Mouse (Mus musculus) testis, adult 2 months (tissue): ENCODE measurements around the gene Ubr7.

Source experiments
- CTCF ChIP-seq: fragments of 200-500 bp; IDR thresholded peaks from 2 replicates; pipeline ENCODE4 v1.5.1; 2012; ENCODE audit warnings: low read depth, mild to moderate bottlenecking, inconsistent platforms, low read length, moderate library complexity; ENCODE audit not compliant: control insufficient read depth, insufficient read depth, insufficient replicate concordance
- POLR2A ChIP-seq: fragments of 200-500 bp; IDR thresholded peaks from 2 replicates; pipeline ENCODE4 v1.6.1; 2012; ENCODE audit warnings: low read depth, mild to moderate bottlenecking, inconsistent platforms, low read length, moderate library complexity; ENCODE audit not compliant: control insufficient read depth

- TF ChIP-seq CTCF = no peak
- TF ChIP-seq POLR2A = no peak
Measured at GRCm38 (mm10) chr12:102722451-102722850, 35.3 kb upstream of the Ubr7 start.
